In the genomic region with DNA sequence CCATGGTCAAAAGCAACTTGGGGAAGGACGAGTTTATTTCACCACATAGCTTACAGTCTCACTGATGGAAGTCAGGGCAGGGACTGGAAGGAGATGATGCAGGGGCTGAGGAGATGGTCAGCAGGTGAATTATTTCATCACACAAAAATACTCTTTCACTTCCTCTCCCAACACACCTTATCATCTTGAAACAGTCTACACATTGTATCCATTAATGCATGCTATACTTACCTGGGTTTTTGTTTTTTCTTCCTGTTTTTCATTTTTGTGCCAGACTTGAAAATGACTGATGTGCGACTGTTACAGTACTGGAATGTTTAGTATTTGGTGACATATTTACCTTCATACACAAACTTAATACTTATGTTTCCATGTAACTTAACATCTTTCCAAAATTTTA, we compare ENCODE assay signal across 17 mouse cellular contexts. TPM values are rescaled to one million over a fixed set of nuclear protein-coding genes. Genes with fewer than 3 reads are reported as not detected.
"Had no signal": no experiment of that assay in that cellular context is flagged by ENCODE, and none has a peak within 500 bp of the region (broad histone marks: within the 10 kb centered on the region; RNA-seq: fewer than 3 reads in every experiment).

No protein-coding gene starts in this region.

- H3K36me3 ChIP-seq: stomach, embryonic 15.5 days had no signal

- H3K4me1 ChIP-seq: neural tube, embryonic 13.5 days; neural tube, embryonic 15.5 days; stomach, embryonic 15.5 days had no signal

- H3K9ac ChIP-seq: neural tube, embryonic 13.5 days; neural tube, embryonic 15.5 days; stomach, embryonic 15.5 days had no signal

- DNase-seq: retina, postnatal 1 day; right cerebral cortex, adult 18-20 months; right cerebral cortex, postnatal 14 days; right cerebral cortex, postnatal 25 days; right cerebral cortex, postnatal 4 days; spleen, adult 18-20 months; thymus, adult 18-20 months; thymus, adult 2 months; thymus, postnatal 14 days; thymus, postnatal 25 days; thymus, postnatal 36 days; thymus, postnatal 4 days had no signal

- H3K27ac ChIP-seq: neural tube, embryonic 13.5 days; neural tube, embryonic 15.5 days; stomach, embryonic 15.5 days; stomach, postnatal 0 days had no signal

- H3K4me2 ChIP-seq: neural tube, embryonic 13.5 days; neural tube, embryonic 15.5 days; stomach, embryonic 15.5 days had no signal

- H3K9me3 ChIP-seq: neural tube, embryonic 13.5 days; neural tube, embryonic 15.5 days; stomach, embryonic 15.5 days had no signal

- H3K27me3 ChIP-seq: neural tube, embryonic 13.5 days; neural tube, embryonic 15.5 days; stomach, embryonic 15.5 days had no signal

- H3K4me3 ChIP-seq: neural tube, embryonic 13.5 days; neural tube, embryonic 15.5 days; stomach, embryonic 15.5 days had no signal

RNA-seq across cellular contexts. Expression of a gene that starts 50.4 kb away (rescaled TPM):
- polyA plus RNA-seq: testis, adult 2 months had no signal
